Mouse (Mus musculus): Measurements from ENCODE around the gene Prmt3.

Prmt3 gene

GRCm38 (mm10) chr7:49778114-49778901, at the start of gene Prmt3:
Gene Prmt3 (plus strand): TSS chr7:49778346.
- peak; percentile 89 for DNase-seq (ENCODE audit: low read depth, low spot score)

DNA sequence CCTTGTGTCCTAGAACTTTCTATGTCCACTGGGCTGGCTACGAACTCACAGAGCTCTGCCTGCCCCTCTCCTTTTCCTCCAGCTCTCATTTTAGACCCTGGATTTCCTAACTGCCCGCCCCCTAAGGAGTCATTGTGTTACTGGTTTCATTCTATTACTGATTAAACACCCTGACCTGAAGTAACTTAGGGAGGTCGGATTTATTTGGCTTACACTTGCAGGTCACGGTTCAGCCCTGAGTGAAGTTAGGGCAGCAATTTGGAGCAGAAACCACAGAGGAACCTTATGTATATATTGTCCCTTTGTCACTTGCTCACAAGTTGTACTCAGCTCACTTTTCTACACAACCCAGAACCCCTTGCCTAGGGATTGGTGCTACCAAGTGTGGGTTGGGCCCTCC, 43.8 kb upstream of the Prmt3 start:
- no peak for DNase-seq (ENCODE audit: low read depth, low spot score)

GRCm38 (mm10) chr7:49739448-49739847, 38.7 kb upstream of the Prmt3 start:
- DNase-seq (ENCODE audit: low read depth, low spot score), result no peak

- no peak for DNase-seq (ENCODE audit: low read depth, low spot score)
Observed at GRCm38 (mm10) chr7:49741474-49741873, 36.7 kb upstream of the Prmt3 start.

DNA sequence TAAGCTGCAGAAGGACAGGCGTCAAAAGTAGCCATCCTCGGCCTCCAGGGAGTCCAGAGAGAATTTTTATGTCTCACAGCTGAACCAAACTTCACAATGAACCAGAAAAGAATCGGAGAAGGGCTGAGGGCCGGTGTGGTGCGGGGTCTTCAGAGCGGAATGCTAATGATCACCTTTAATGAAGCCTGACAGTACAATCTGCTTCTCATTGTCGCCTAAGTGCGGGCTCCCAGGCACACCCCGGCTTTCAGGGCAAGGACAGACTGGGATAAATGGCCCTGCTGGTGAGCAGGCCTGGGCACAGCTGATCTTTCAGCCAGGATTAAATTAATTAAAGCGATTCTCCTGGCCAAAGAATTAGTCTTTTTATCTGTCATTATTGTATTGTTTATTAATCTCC, 36.2 kb upstream of the Prmt3 start:
- DNase-seq (ENCODE audit: low read depth, low spot score), result no peak

GRCm38 (mm10) chr7:49751148-49751547, 27.0 kb upstream of the Prmt3 start:
- DNase-seq (ENCODE audit: low read depth, low spot score), result peak; percentile 66

DNA sequence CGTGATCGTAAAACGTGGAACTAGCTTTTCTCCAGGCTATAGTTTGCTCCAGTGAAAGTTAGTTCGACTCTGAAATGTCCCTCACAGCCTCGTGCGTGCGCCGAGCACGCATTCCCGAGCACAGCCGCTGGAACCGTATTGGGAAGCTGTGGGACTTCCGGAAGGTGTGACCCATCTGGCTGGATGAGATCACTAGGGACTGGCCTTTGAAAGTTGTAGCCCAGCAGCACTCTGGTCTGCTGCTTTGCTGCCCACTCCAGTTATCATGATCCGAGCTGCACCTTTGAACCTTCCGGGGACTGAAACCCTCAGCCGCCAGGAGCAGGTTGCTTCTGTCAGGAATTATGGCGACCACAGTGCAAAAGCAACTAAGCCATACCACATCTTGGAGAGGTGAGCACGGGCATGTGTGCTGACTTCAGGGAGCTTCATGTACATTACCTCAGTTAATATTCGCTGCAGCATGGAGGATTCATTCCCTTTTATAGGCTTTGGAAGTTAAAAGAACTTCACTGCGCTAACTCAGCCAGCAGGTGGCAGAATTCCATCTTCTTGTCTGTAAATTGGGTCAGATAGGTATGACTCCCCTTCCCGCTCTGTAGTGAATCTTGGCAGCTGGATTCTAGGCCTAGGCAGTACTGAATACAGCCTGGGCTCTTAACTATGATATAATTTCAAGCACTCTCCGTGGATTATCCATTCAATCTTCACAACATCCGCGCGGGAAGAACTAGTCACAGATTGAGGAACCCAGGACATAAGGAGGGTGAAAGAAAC, 25.2 kb upstream of the Prmt3 start:
- DNase-seq (ENCODE audit: low read depth, low spot score), result peak; percentile 70

DNA sequence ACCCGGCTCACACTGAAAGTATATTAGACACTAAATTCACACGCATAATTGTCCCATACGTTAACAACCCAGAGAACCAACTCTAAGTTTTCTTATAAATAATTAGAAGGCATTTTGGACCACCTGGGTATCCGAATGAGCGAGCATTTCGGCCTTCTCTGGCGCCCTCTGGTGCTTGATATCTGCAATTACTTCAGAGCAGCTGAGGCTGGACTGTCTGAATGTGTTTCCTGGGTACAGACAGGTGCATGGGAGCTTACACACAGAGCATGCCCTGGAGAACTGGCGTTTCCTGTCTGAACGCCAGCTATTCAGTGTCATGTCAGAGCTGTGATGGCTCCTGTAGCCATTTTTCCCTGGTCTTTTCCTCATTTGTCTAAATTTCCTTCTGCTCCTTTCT, 23.4 kb upstream of the Prmt3 start:
- DNase-seq (ENCODE audit: low read depth, low spot score), result peak; percentile 68

DNA sequence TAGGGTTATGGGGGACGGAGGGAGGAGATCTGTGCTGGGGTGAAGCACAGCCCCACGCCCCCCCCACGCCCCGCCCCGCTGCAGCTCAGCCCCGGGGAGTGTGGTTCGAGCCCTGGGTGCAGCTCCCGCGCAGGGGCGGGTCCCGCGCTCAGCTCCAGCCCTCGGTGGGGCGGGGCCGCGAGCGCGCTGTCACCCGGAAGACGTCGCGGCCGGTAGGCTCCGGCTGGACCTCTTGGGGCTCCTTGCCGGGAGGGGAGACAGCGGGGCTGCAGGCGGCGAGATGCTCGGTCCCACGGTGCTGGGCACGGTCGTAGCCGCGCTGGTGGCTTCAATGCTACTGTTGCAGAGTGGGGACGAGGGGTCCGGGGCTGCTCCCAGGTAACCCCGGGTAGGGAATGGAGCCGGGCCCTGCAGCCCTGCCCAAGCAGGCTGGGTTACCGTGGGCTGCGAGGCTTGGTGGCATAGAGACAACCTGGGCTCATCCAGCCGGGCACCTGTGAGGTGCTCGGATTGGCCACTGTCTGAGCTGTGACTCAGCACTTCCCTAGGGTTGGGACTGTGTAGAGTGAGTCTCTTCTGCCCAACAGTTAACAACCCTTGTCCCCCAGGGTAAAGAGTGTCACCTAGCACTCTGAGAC, 19.1 kb upstream of the Prmt3 start, which contains the start of gene Htatip2:
Htatip2 (plus strand) TSS at position 182 of the 638 bp plus-strand sequence.
- no peak for DNase-seq (ENCODE audit: low read depth, low spot score)

DNA sequence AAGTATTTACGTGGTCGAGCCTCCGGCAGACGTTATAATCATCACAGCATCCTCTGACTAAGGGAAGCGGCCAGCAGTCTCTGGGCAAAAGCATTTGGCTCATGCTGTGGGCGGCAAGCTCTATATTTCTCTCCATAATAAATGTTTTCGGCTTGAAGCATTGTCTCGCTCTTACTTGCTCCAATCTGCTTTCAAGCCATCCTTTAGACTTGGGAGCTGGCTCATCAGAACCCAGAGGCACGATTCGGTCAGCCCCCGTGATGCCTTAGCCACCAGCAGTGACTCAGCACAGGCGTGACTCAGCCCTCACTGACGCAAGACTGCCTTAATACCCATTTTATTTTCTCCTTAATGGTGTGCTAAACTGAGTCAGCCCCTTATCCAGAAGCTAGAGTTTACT, 15.5 kb upstream of the Prmt3 start:
- DNase-seq (ENCODE audit: low read depth, low spot score), result peak; percentile 93

DNA sequence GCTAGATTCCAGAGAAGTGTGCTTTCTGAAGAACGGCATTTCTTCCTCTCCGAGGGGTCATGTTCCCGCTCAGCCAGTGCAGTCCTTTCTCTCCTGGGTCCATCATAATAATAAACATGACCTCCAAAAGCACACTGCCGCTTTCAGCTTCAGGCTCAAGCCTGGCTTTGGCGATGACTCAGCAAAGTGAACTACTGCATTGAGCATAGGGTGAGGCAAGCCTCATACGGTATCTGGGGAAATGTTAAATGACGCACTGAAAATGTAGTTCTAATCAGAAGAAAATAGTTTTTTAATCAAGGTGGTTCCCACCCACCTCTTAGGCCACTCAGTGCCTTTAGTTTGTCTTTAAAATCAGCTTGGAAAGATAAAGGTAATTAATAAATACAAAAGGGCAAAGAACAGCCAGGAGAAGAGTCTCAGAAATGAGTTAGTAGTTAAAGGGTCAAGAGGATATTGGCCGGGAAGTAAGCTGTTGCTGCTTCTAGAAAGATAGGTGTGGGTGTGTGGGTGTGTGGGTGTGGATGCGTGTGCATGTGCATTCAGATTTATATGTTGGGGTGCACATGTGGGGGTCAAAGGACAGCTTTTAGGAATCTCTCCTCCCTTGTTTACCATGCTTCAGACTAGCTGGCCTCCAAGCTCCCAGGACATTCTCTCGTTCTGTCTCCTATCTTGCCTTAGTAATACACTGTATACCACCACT, 14.0 kb upstream of the Prmt3 start:
- DNase-seq (ENCODE audit: low read depth, low spot score), result peak; percentile 39

DNA sequence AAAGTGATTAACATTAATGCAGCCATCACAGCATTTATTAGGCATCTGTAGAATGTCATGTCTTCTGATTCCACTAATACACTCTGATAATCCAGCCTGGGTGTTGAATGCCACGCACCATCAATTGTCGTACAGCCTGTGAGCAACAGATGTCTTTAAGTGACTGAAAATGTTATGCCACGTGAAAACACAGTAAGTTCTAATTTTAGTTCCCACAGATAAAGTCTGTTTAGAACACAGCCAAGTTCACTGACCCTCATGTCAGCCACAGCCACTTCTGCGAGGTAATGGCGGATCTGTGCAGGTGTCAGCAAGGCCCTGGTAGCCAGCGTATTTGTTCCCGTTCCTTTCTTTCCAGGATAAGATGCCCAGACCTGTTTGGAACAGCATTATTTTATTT, 12.0 kb upstream of the Prmt3 start:
- DNase-seq (ENCODE audit: low read depth, low spot score), result no peak

GRCm38 (mm10) chr7:49768509-49768908, 9.6 kb upstream of the Prmt3 start:
- no peak for DNase-seq (ENCODE audit: low read depth, low spot score)

- no peak for DNase-seq (ENCODE audit: low read depth, low spot score)
Observed at GRCm38 (mm10) chr7:49774396-49774795, 3.8 kb upstream of the Prmt3 start.

GRCm38 (mm10) chr7:49777585-49777984, 561 bp upstream of the Prmt3 start:
- DNase-seq (ENCODE audit: low read depth, low spot score), result no peak

DNA sequence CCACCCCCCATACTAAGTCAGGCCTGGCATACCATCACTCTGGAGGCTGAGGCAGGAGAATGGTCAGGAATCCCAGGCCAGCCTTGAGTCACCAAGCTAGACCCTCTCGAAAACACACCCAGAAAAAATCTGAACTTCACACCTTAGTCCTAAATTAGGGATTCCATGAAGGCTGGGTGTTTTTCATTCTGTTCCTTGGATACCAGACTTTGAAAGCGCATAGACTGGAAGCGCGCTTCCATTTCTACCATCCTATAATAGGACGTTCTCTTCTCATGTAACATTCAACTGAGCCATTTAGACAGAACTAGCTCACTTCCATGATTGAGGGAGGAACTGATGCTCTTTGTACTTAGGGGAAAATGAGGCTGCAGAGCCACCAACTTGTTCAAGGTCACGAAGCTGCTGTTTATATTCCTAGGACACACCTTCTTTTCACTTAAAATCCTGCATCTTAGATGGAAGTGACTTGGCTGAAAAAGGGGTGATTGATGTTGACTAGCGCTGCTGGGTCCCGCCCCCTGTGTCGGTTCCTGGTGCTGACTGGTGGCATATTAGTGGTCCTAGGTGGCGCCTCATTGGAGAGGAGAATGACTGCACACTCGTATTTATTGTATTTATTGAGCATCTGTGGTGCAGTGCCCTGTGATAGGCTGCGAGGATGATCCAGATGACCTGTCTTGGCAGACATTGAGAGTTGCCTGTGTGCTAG, 914 bp downstream of the Prmt3 start:
- peak; percentile 27 for DNase-seq (ENCODE audit: low read depth, low spot score)

DNA sequence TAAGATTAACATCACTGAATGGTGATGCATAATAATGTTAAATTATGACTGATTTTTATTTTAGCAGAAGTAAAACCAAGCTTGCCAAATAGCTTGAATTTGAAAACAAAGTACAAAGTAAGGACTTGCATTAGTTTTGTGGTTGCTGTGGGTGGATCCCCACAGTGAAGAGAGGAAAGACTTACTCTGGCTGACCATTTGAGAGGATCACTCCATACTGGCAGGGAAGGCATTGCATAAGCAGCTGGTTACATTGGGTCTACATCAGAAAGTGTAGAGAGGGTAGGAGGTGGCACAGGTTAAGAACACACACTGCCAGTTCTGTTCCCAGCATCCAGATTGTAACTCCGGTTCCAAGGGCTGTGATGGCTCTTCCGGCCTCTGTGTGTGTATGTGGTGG, 4.9 kb downstream of the Prmt3 start:
- DNase-seq (ENCODE audit: low read depth, low spot score), result no peak

DNA sequence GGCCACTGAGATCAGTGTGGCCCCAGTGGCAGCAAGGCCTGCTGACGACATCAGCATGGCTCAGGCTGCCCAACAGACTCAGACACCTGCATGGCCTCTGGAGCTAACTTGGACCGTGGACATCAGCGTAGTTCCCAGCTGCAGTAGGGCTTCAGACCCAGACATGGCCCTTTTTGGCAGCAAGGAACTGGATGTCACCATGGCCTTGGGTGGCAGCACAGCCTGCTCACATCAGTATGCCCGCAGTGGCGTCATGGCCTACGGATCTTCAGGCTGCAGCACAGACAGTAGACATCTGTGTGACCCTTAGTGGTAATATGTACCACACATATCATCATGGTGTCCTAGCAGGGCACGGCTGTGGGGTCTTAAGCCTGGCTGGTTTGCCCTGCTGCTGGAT, 7.0 kb downstream of the Prmt3 start:
- no peak for DNase-seq (ENCODE audit: low read depth, low spot score)

DNA sequence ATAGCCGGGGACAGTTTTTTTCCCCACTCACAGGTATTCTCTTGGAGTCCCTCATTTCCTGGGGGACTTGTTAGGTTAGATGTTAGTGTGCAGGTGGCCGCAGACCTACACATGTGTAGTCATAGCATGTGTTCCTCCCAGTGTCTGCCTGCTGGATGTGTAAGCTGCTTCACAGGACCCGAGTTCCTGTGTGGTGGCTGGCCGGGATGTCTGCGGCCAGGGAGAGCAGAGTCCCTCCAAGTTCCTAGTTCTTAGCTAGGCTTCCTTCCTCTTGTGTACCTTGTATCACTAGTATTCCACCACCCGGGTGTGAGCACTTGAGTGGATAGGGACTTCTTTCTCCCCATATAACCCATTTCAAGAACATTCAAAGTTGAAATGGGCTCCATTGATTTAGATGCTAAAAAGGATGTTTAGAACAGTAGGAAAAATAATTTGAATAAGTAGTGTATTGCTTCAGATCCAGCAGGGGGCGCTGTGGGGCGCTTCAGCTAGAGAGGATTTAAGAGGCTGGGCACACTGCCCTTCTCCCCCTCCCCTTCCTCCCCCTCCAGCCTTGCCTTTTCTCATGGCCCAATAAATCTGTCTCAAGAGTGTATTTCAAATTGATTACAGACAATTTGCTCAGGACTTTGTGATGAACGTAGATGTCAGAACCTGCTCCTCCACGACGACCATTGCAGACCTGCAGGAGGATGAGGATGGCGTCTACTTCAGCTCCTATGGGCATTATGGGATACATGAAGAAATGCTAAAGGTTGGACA, 8.7 kb downstream of the Prmt3 start:
- peak; percentile 65 for DNase-seq (ENCODE audit: low read depth, low spot score)

DNA sequence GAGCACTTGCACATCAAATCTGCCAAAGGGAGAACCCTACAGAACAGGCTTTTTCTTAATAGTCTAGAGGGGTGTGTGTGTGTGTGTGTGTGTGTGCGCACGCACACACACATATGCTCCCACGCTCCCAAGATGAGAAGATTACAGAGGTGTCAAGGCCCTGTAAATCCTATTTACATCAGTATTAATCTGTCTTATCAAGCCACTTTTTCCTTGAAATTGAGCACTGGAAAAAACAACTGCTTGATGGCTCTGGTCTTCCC, 9.2 kb downstream of the Prmt3 start:
- DNase-seq (ENCODE audit: low read depth, low spot score), result no peak

GRCm38 (mm10) chr7:49794304-49794703, 16.2 kb downstream of the Prmt3 start:
- DNase-seq (ENCODE audit: low read depth, low spot score), result no peak
